Mouse (Mus musculus) large intestine, adult 2 months (tissue): ENCODE data around the gene Myt1l. TPM values are rescaled to one million over a fixed set of nuclear protein-coding genes. Genes with fewer than 3 reads are reported as not detected.

Experiments used
- DNase-seq: peaks from one replicate; pipeline ENCODE4 v3.0.0-alpha.2; 2012; ENCODE audit warnings: low read depth, low spot score
- WGBS: fragments of 180-500 bp; shearing (Covaris S2); methylation state at CpG from one replicate; pipeline ENCODE4 v1.1.7; 2018; 5-methylcytosine and 5-hydroxymethylcytosine counted together
- polyA plus RNA-seq: library from polyadenylated mRNA; depleted of rRNA; stranded (reverse); fragments of >200 nt; gene quantifications from 2 replicates; pipeline ENCODE4 v1.2.3, GENCODE M21; 2012

Myt1l gene
- polyA plus RNA-seq, 1 experiment: 0.07 TPM

GRCm38 (mm10) chr12:29937308-29937707, 409.1 kb downstream of the Myt1l start, which contains the start of gene Pxdn:
Gene Pxdn (plus strand): TSS chr12:29937608.
- no peak for DNase-seq
- 57% methylated on average over 8 of the region's 8 CpGs for WGBS

DNA sequence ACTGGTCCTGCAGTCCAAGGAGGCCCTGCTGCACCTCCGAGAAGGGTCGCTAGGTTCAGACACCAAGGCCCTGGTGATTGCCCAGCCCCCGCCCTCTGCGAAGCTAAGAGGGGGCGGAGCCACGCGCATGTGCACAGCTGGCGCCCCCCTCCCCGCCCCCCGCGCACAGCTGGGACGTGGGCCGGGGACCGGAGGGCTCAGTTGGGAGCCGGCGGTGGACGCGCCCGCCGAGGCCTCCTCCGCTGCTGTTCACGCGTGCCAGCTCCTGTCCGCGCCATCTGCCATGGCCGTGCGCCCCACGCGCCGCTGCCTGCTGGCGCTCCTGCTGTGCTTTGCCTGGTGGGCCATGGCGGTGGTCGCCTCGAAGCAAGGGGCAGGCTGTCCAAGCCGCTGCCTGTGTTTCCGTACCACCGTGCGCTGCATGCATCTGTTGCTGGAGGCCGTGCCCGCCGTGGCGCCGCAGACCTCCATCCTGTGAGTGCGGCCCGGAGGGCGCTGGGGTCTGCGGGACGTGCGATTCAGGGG, 409.7 kb downstream of the Myt1l start:
- DNase-seq: no peak
- WGBS: 3% methylated on average over 49 of the region's 49 CpGs

- under 1% methylated on average over 40 of the region's 40 CpGs for WGBS
- DNase-seq: no peak
These were observed 410.3 kb downstream of the Myt1l start for GRCm38 (mm10) chr12:29938376-29939041.

DNA sequence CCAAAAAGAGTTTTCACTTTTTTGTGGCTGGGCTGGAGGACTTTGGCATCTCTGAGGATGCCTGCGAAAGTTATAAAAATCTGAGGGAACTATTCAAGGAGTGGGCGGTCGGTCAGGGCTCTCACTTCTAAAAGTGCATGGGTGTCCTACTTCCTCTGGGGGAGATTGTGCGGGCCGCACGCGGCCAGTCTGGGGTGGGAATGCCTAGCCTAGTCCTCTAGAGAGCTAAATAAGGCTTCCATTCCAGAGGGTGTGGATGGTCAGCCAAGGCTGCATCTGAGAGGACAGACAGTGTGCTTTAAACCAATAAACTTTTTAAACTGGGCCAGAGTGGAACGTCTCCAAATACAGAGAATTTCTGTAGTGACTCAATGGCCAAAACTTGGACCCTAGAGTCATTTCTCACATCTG, 411.1 kb downstream of the Myt1l start:
- no peak for DNase-seq
- WGBS: 30% methylated on average over 8 of the region's 8 CpGs

- WGBS: 63% methylated on average over 2 of the region's 2 CpGs
- no peak for DNase-seq
These were observed 414.3 kb downstream of the Myt1l start for GRCm38 (mm10) chr12:29942435-29942834.

- DNase-seq: no peak
- WGBS: 81% methylated on average over 3 of the region's 3 CpGs
These were observed 416.5 kb downstream of the Myt1l start for GRCm38 (mm10) chr12:29944650-29945049.

- DNase-seq: no peak
- WGBS: 70% methylated on average over 6 of the region's 6 CpGs
These were observed 417.1 kb downstream of the Myt1l start for GRCm38 (mm10) chr12:29945182-29945743.

GRCm38 (mm10) chr12:29951043-29951442, 422.9 kb downstream of the Myt1l start:
- 43% methylated on average over 6 of the region's 6 CpGs for WGBS
- no peak for DNase-seq

DNA sequence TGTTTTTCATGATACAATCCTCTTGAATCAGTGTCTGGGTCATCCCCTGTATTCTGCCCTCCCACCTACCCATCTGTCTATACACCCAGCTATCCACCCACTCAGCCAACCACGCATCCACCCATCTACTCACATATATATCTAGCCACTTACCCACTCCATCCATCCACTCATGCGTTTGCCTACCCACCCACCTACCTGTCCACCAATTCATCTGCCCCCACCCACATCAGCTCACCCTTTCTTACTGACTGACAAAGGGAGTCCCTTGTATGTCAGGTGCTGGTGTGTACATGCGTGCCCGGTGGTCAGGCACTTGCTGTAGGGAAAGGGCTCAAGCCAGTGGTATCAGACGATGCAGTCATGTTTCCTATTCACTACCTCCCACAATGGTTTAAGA, 423.3 kb downstream of the Myt1l start:
- WGBS: 77% methylated on average over 5 of the region's 5 CpGs
- no peak for DNase-seq

DNA sequence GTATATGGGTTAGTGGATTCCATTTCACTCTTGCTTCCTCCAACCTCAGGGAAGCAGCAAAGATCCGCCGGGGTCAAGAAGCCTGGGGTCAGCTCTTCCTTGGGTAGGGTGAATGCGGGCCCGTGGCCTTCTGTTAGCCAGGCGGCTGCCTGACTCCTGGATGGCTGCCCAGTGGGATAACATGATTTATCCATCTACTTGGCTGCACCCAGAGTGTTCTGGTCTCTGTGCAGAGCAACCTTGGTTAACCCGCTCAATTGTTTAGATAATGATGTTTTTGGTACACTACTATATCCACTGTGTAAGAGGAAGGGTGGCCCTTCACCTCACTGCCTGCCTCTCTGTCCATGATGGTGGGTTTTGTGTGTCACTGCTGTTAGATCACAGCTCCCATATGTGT, 423.9 kb downstream of the Myt1l start:
- DNase-seq: no peak
- 63% methylated on average over 6 of the region's 6 CpGs for WGBS

GRCm38 (mm10) chr12:29953999-29954398, 425.8 kb downstream of the Myt1l start:
- DNase-seq: no peak
- 56% methylated on average over 11 of the region's 11 CpGs for WGBS

- DNase-seq: no peak
- 69% methylated on average over 3 of the region's 3 CpGs for WGBS
These were observed 426.3 kb downstream of the Myt1l start for GRCm38 (mm10) chr12:29954464-29954863.

GRCm38 (mm10) chr12:29956969-29957368, 428.8 kb downstream of the Myt1l start:
- WGBS: 66% methylated on average over 12 of the region's 12 CpGs
- no peak for DNase-seq

- DNase-seq: no peak
- 67% methylated on average over 5 of the region's 5 CpGs for WGBS
These were observed 430.5 kb downstream of the Myt1l start for GRCm38 (mm10) chr12:29958637-29959036.

- 63% methylated on average over 1 of the region's 1 CpGs for WGBS
- no peak for DNase-seq
These were observed 432.9 kb downstream of the Myt1l start for GRCm38 (mm10) chr12:29961041-29961440.

GRCm38 (mm10) chr12:29965016-29965415, 436.8 kb downstream of the Myt1l start:
- 53% methylated on average over 6 of the region's 6 CpGs for WGBS
- no peak for DNase-seq

GRCm38 (mm10) chr12:29971795-29972464, 443.7 kb downstream of the Myt1l start:
- DNase-seq: no peak
- WGBS: 72% methylated on average over 7 of the region's 7 CpGs

DNA sequence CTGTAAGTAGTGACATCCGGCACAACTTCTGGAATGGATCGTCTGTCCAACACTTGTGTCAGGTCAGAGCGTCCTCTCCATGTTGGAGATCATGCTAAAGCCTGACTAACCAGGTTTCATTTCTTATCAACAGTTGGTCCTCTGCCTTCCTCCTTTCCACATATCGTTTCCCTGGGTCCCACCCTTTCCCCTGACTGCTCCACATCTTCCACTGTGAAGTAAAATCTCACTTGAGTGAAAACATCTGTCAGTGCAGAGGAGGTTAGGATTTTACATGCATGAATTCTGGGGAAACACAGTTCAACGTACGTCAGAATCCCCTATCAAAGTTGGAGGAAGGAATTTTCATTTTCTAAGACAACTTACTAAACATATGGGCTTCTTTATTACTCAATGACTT, 444.3 kb downstream of the Myt1l start:
- WGBS: 67% methylated on average over 6 of the region's 6 CpGs
- DNase-seq: no peak
